Mouse (Mus musculus) cerebellum, postnatal 10 days (tissue): ENCODE measurements at regions not wholly inside any gene's neighbourhood (a gene's known extent, or its start where the extent isn't known, plus 50 kb on each side); places are given as distances from the start of the nearest gene placed in this dataset.

Experiments
- DNase-seq, 2 experiments: peaks; one replicate each; pipeline ENCODE4 v3.0.0; 2021; ENCODE audit warnings: mixed read lengths in 2 of 2

DNA sequence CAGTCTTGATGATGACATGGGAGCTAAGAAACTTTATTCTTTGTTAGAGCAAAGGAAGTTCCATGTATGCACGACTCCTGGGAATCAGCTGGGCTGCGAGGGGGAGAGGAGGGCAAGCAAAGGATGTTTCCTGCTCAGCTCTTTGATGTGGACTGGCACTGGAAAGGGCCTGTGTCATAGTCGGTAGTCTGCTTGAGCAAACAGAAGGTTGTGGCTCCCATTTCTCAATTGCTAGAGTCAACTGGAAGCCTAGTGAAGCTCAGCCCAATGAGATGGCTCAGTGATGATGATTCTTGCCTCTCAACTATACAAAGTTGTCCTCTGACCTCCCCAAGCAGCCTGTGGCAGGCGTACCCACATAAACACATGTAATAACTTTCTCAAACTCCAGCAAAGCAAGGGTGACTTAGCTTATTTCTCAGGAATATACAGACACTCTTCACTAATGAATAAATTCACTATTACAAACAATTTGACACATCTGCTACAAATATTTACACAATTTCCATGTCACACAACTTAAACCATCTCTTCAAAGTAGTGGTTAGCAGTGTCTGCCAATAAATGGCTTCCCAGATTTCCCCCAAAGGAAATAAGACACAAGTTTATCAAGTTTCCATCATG is 115.4 kb upstream of the Smad1 start:
- DNase-seq, result no peak

GRCm38 (mm10) chr8:79508597-79508996 is 109.3 kb upstream of the Smad1 start:
- peak; percentile 7 to 8 for DNase-seq

- DNase-seq, result peak; percentile 57 to 69
These were observed 106.1 kb upstream of the Smad1 start for GRCm38 (mm10) chr8:79505381-79505780.

- no peak for DNase-seq
These were observed 104.6 kb upstream of the Smad1 start for GRCm38 (mm10) chr8:79503906-79504305.

GRCm38 (mm10) chr8:79502062-79502461 is 102.7 kb upstream of the Smad1 start:
- DNase-seq, result no peak

GRCm38 (mm10) chr8:79501238-79501637 is 101.9 kb upstream of the Smad1 start:
- DNase-seq, result no peak

DNA sequence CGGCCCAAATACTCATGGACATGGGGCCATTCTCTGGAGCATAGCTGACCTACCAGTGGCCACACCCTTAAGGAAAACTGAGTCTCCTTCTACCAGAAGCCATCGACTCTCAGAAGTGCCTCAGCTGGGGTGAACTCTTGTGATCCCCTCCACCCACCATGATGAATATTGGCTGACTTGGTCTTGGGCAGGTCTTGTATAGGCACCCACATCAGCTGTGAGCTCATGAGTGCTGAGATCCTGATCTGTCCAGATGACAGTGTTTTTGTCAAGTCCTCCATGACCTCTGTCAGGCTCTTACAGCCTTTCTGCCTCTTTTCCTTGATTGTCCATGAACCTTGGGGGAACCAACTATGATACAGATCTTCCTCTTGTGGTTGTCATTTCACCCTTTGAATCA is 99.9 kb upstream of the Smad1 start:
- DNase-seq, result no peak

GRCm38 (mm10) chr8:79498611-79499010 is 99.3 kb upstream of the Smad1 start:
- DNase-seq, result no peak

DNA sequence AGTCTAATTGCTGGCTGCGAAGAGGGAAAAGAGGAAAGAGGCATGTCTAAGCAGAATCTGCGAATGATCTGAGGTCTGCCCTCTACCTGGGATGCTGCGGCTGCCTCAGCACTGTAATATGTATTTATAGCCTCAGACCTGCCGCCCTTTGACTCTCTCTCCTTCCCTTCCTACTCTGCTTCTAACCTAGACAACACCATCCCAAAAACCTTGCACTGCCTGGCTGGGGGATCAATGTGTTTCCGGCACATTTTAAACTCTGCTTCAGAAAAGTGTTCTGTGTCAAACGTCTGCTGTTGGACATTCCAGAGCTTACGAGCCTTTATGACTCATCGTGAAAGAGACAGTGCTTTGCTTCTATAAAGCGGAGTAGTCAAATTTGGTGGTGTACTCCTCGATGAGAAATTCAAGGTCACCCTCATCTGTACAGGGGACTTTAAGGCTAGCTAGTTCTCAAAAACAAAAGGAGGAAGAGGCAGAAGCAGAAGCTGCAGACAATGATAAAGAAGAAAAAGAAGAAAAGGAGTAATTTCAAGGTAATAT is 91.9 kb upstream of the Smad1 start:
- no peak for DNase-seq

GRCm38 (mm10) chr8:79490739-79491138 is 91.4 kb upstream of the Smad1 start:
- peak in 1 of 2 experiments; percentile 11 for DNase-seq

DNA sequence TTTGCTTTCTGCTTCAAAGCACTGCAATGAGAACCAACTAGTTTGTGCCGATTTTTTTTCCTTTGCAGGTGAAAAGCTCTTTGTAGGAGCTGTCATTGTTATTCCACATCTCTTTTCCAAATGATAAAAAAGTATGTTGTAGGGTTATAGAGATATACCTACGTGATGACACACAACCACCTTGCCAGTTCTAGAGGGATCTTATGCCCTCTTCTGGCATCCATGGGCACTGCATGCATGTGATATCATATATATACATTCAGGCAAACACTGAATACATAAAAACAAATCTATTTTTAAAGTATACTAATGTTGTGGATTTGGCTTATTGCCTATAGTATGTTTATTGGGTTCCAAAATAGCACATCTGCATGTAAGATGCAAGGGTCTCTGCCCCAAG is 89.5 kb upstream of the Smad1 start:
- peak; percentile 63 to 69 for DNase-seq

GRCm38 (mm10) chr8:79487597-79487996 is 88.3 kb upstream of the Smad1 start:
- no peak for DNase-seq

DNA sequence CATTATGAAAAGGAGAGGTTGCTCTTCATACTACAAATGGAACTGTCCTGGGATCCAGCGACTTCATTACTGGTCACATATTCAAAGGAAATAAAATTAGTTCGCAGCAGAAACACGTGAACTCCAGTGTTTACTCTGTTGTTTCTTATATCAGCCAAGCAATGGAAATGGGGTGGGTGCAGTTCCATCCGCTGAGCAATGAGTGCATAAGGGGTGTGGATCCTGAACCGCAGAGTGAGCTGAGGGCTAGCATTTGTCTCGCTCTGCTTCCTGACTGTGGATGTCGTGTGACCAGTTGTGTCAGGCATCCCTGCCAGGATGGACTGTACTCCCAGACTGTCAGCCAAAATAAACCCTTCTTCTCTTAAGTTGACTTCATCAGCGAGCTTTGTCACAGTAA is 80.0 kb upstream of the Smad1 start:
- DNase-seq, result no peak

DNA sequence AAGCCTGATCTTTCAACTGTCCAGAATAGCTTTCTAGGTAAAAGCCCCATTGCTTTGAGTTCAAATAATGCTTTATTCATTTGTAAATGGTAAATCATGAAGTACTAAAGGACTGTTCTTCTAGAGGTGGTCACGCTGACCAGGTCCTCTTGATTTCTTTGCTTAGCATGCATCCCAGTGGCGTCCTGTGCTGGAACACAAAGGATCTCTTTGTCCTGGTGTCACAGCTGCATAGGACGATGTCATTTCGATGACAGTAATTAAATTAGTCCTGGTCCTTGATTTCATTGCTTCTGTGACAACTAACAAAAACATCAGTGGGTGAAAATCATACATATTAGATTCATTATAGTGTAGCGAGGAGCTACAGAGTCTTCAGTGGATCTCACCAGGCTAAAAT is 76.7 kb upstream of the Smad1 start:
- no peak for DNase-seq

DNA sequence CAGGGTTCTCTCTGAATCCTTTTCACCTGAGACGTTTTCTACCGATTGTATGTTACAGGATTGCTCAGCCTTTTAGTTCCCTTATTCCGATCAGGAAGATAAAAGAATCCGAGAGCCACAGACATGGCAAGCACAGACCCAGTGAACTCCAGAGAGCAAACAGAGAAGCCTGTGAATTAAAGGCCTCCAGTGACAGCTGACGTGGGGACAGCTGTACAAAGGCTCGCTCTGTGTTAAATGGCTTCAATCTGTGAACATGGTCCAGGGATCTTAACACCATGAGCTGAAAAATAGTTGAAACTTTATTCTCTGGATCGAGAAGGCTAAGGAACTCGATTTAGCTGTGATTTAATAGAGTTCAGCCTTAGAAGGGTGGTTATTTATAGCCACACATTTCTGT is 75.4 kb upstream of the Smad1 start:
- no peak for DNase-seq

- DNase-seq, result no peak
These were observed 52.8 kb upstream of the Smad1 start for GRCm38 (mm10) chr8:79452101-79452500.

DNA sequence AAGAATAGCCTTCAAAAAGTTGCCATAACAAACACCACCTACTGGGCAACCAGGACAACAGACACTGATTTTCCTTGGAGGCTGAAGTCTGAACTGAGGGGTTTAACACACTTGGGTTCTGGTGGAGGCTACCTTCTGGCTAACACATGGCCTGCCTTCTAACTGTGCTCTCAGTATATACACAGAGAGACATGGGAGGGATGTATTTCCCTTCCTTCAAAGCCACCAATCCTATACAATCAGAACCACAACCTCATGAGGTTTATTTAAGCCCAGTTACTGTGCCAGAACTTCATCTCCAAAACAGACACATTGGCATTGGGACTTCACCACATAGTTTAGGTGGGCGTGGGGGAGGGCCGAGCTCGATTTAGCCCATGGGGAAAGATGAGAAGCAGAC is 50.1 kb upstream of the Smad1 start:
- no peak for DNase-seq
